Mouse (Mus musculus) olfactory bulb, adult 2 months (tissue): ENCODE results near the gene Csnk1e.

Experiments
- CTCF ChIP-seq: fragments of 200-500 bp; IDR thresholded peaks from 2 replicates; pipeline ENCODE4 v1.5.1; 2012; ENCODE audit warnings: low read depth, mild to moderate bottlenecking, low read length, moderate library complexity; ENCODE audit not compliant: insufficient read depth
- POLR2A ChIP-seq: fragments of 200-500 bp; IDR thresholded peaks from 2 replicates; pipeline ENCODE4 v1.6.1; 2012; ENCODE audit warnings: mild to moderate bottlenecking, low read depth, low read length, moderate library complexity; ENCODE audit not compliant: insufficient read depth

DNA sequence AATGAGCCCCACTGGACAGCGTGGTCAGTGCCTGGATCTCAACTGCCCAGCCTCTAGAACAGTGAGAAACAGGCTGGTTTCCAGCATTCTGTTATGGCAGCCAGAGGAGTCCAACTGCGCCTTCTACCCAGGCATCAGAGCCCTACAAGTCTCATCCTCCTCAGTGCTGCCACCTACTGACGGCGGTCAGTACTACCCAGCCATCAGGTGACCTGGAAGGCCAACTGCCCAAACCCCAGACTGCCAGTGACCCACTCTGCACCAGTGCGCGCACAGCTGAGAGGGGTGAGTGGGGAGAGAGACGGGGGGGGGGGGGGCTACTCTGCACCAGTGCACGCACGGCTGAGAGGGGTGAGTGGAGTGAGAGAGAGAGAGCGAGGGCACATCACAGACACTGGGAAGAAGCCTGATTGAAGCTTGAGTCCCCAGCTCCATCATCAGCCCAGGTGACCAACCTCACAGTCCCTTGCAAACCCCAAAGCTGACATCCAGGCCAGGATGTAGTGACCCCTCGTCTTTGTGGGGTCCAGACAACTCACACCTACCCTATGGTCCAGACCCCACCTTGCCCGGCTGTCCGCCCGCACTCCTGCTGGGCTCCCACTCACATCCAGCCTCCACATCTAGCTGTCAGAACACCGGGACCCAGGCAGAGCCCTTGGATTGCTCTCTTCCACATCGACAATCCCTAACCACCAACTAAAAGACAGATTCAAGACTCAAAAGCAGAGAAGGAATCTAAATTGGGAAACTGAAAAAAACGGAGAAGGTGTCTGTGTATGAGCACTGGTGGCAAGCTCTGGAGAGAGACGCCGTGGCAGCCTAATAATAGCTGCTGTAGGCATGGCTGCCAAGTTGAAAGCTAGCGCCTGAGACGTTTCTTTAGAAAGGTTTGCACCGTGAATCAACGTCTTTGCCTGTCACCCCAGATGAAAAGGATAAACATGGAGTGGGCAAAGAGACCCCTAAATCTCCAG is 74.6 kb downstream of the Csnk1e start:
- TF ChIP-seq CTCF (peak; percentile 62; the same call in 1 of the 2 replicates), POLR2A (no peak)
